Mouse (Mus musculus) forebrain, embryonic 15.5 days (tissue): ENCODE measurements at regions not wholly inside any gene's neighbourhood (a gene's known extent, or its start where the extent isn't known, plus 50 kb on each side); places are given as distances from the start of the nearest gene placed in this dataset.

Source experiments
- ATAC-seq: fragments of 200-750 bp; cut with Nextera tagmentation; replicated peaks from 2 replicates; pipeline ENCODE4 v1.8.0; 2017; ENCODE audit warnings: mild to moderate bottlenecking, moderate TSS enrichment, moderate library complexity
- H3K27ac ChIP-seq: fragments of 300-500 bp; sonication (generic); replicated peaks from 2 replicates; pipeline ENCODE4 v1.5.1; 2015; ENCODE audit warnings: mild to moderate bottlenecking, inconsistent platforms
- H3K27me3 ChIP-seq: fragments of 300-500 bp; sonication (generic); 2 replicates; pipeline ENCODE4 v1.6.1; 2015; ENCODE audit warnings: inconsistent platforms
- H3K36me3 ChIP-seq: fragments of 300-500 bp; sonication (generic); 2 replicates; pipeline ENCODE4 v1.6.1; 2015; ENCODE audit warnings: mild to moderate bottlenecking, inconsistent platforms
- H3K4me1 ChIP-seq: fragments of 300-500 bp; sonication (generic); 2 replicates; pipeline ENCODE4 v1.6.1; 2015; ENCODE audit warnings: inconsistent platforms
- H3K4me2 ChIP-seq: fragments of 300-500 bp; sonication (generic); replicated peaks from 2 replicates; pipeline ENCODE4 v1.6.1; 2015; ENCODE audit warnings: mild to moderate bottlenecking, inconsistent platforms
- H3K4me3 ChIP-seq: fragments of 300-500 bp; sonication (generic); 2 replicates; pipeline ENCODE4 v1.5.1; 2015; ENCODE audit warnings: mild to moderate bottlenecking, inconsistent platforms
- H3K9ac ChIP-seq: fragments of 300-500 bp; sonication (generic); replicated peaks from 2 replicates; pipeline ENCODE4 v1.6.1; 2015; ENCODE audit warnings: mild to moderate bottlenecking, inconsistent platforms
- H3K9me3 ChIP-seq: fragments of 300-500 bp; sonication (generic); 2 replicates; pipeline ENCODE4 v1.6.1; 2016; ENCODE audit warnings: inconsistent platforms
- WGBS: fragments of 180-500 bp; shearing (Covaris S2); methylation state at CpG from one replicate; pipeline ENCODE4 v1.1.7; 2015; ENCODE audit warnings: mixed read lengths; 5-methylcytosine and 5-hydroxymethylcytosine counted together

DNA sequence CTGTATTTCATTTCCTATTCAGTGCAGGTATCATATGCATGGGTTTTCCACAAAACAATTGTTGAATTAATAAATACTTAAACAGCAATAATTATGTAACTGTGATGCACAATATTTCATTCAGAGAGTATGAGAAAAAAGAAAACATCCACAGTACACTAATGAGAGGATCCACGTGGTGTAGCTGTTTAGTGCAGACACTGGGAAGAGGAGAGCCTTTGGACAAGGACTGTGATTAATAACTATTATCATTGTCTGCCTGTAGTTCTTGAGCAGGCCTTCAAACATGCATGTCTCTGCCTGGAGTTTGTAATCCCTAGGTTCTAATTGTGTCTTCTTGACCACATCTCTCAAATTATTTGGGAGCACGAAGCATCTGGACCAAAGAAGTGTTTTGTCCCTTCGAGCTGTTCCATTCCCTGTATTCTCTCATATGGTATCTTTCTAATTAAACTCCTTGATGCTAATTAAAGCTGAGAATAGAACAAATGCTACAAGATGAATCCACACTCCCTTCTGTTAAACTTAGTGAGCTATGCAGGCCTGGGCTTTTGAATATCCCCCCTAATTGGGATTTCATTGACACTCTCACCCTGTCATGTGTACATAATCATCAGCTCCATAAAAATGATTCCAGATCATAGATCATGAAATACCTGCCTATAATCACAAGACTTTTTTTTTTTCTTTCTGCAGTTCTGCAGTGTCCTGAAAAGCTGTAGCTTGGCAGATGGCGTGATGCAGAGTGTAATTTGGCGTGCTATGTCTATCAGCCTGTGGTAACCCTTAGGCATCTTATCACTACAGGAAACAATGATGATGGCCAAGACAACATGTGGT is 1208.9 kb upstream of the G6pd2 start:
- Histone ChIP-seq H3K4me3 (no peak overlapping the region), H3K4me2 (no peak overlapping the region), H3K9ac (no peak overlapping the region), H3K9me3 (no peaks in the 10 kb centered on the region), H3K27ac (peak overlapping the region; percentile 54), H3K27me3 (no peaks in the 10 kb centered on the region), H3K4me1 (0 out of 2 replicates have a peak, but pooled peaks cover 5% of the 10 kb centered on the region), H3K36me3 (no peaks in the 10 kb centered on the region)
- WGBS, result 31% methylated on average over 5 of the region's 5 CpGs
- ATAC-seq, result peak; percentile 98

GRCm38 (mm10) chr5:60600300-60600648 is 1208.3 kb upstream of the G6pd2 start:
- Histone ChIP-seq H3K4me2 (no peak overlapping the region), H3K27ac (peak overlapping the region; percentile 54), H3K36me3 (no peaks in the 10 kb centered on the region), H3K9ac (no peak overlapping the region), H3K9me3 (no peaks in the 10 kb centered on the region), H3K4me3 (no peak overlapping the region), H3K4me1 (0 out of 2 replicates have a peak, but pooled peaks cover 5% of the 10 kb centered on the region), H3K27me3 (no peaks in the 10 kb centered on the region)
- WGBS, result 31% methylated on average over 5 of the region's 5 CpGs
- no peak for ATAC-seq

DNA sequence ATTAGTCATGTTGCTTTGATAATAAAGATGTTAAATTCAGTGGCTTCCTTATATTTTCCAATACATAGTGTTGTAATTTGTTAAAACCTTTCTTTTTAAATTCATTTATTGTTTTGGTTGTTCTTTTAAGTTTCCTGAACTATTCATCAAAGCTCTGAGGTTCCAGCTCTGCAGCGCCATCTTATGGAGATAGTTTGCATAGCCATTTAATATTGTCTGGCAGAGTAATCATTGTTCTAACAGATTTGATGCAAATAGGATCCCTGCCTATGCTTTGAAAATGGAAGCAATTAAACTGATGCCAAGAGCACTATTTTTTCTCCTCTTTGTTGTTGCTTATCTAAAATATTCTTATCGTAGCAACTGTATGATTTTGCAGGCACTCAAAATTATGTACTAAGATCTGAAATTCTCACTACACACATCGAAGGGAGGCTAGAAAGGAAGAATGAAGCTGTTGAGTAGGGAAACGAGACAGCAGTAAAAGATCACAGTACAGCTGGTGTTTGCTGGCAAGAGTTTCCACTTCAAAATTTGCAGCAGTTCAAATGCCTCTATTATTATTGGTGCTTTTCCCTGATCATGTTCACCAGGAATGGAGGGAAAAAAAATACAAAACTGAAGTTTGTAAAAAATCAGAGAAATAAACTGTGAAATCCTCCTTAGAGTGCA is 1199.5 kb upstream of the G6pd2 start:
- no peaks in the 10 kb centered on the region for H3K36me3 ChIP-seq
- H3K4me3 ChIP-seq, result no peak overlapping the region
- ATAC-seq, result peak; percentile 86
- H3K9ac ChIP-seq, result no peak overlapping the region
- no peaks in the 10 kb centered on the region for H3K27me3 ChIP-seq
- 16% methylated on average over 4 of the region's 4 CpGs for WGBS
- H3K27ac ChIP-seq, result peak overlapping the region; percentile 82
- H3K9me3 ChIP-seq, result no peaks in the 10 kb centered on the region
- no peak overlapping the region for H3K4me2 ChIP-seq
- no peaks in the 10 kb centered on the region for H3K4me1 ChIP-seq
